Mouse (Mus musculus) adrenal gland, adult 18-20 months (tissue): ENCODE data around the gene Jade2. TPM values are rescaled to one million over a fixed set of nuclear protein-coding genes. Genes with fewer than 3 reads are reported as not detected.
"Not testable (repeated sequence)": the region's sequence is repeated elsewhere in the genome, so short reads cannot be mapped to it uniquely, and the experiment has no call there.

Source experiments
- DNase-seq, 2 experiments: peaks; one replicate each; pipeline ENCODE4 v3.0.0; 2021 to 2022; ENCODE audit warnings: low spot score in 2 of 2
- total RNA-seq, 2 experiments: library from RNA; stranded (reverse); gene quantifications; 1 replicate in 1 of 2; 2 replicates in 1 of 2; pipeline ENCODE4 v1.2.3; 2021

The Jade2 gene
- total RNA-seq, 2 experiments from 2014 or later: 19.2 to 19.7 TPM

DNA sequence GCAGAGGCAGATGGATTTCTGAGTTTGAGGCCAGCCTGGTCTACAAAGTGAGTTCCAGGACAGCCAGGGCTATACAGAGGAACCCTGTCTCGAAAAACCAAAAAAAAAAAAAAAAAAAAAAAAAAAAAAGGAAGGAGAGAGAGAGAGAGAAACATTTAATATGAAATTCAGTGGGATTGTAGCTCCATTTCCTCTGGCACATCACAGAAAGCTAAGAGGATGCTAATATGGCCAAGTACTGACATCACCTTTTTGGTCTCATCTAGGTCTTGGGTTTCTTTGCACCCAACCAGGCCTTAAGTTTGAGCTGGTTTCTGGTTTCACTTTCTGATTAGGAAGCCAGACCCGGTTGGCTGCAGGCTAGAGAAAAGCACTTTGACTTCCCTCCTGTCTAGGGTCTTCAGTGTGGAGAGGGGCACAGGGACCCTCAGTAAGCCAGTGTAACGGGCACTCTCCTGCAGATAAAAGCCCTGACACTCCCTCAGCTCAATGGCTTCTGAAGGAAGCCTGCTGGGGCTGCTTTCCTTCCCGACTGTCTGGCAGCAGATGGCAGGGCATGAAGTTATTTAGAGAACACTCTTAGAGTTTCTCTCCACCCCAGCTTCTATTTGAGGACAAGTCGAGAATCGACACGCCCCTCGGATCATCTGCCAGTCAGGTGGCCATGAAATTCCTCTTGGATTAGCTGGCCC is 56.7 kb downstream of the Jade2 start:
- no peak for DNase-seq

- peak in 1 of 2 experiments; percentile 54 for DNase-seq
Observed at GRCm38 (mm10) chr11:51796272-51796671, 61.2 kb downstream of the Jade2 start.

GRCm38 (mm10) chr11:51790662-51791061 is 66.8 kb downstream of the Jade2 start:
- no peak for DNase-seq

- DNase-seq: not testable (repeated sequence)
Observed at GRCm38 (mm10) chr11:51789735-51790134, 67.7 kb downstream of the Jade2 start.

DNA sequence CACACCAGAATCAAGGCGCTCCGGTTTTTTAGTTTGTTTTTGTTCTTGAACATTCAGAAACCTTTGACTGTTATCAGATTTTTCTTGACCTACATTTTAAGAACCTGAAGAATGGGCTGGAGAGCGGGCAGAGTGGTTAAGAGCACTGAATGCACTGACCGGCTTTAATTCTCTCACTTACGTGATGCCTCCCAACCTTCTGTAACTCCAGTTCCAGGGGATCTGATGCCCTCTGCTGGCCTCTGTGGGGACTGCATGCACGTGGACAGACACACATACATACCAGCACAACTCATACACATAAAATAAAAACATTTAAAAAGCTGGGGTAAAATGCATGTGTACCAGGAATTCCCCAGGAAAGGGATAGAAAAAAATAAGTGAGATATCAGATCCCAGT is 71.5 kb downstream of the Jade2 start:
- peak; percentile 58 to 62 for DNase-seq

- no peak for DNase-seq
Observed at GRCm38 (mm10) chr11:51782721-51783120, 74.7 kb downstream of the Jade2 start.

DNA sequence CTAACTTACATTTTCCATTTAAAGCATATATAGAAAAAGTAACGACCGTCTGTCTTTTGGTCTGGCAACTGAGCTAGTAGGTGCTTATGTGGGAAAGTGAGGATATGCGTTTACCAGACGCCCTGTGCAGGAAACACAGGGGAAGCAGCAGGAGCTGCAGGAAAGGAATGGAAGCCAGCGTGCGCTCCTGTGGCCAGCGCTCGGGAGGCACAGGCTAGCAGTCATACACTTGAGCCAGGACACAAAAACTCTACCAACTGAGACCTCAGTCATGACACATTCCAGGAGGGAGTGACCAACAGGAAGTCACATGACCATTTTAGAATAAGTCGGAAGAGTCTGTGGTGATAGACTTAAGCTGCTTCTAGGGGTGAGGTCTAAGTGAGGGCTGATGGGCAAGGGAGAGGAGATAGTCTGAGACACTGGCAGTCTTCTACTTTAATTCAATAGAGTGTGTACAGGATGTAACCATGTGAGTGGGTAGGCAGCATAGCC is 76.6 kb downstream of the Jade2 start:
- no peak for DNase-seq

DNA sequence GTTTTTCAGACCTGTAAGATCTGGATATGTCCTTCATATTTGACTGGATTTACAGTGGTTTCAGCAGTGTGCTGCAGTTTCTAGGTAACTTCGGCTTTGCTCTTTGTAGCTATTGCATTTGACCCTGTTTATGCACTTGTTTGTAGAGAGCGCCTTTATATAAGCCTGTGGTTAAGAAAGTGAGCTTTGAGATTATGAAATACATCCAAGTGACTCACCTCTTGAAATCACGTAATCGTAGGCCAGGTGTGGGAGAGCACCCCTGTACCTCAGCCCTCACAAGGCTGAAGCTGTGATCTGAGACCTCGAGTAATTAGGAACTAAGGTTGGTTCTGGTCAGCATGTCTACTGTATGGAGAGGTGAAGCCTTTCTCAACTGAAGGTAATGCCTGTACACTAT is 80.0 kb downstream of the Jade2 start:
- no peak for DNase-seq

GRCm38 (mm10) chr11:51775507-51775906 is 81.9 kb downstream of the Jade2 start:
- no peak for DNase-seq

DNA sequence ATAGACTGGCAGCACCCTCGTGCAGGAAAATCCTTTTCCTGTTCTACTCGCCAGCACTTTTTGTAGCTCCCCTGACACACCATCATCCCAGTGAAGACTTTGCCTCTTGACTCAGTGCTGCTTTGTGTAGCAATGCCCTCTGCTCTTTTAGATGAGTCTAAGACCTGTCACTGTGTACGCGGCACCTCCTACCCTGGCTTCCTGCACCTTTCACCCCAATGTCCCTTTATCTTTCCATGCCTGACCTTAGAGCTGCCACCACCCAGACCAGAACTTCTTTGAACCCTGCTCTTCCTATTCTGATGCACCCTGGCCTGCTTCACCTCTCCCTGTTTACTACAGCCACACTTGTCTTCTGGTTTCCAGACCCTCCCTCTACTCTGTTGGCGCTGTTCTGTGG is 89.2 kb downstream of the Jade2 start:
- DNase-seq: no peak

- no peak for DNase-seq
Observed at GRCm38 (mm10) chr11:51767579-51768220, 89.8 kb downstream of the Jade2 start.

GRCm38 (mm10) chr11:51764816-51765215 is 92.6 kb downstream of the Jade2 start:
- no peak for DNase-seq

DNA sequence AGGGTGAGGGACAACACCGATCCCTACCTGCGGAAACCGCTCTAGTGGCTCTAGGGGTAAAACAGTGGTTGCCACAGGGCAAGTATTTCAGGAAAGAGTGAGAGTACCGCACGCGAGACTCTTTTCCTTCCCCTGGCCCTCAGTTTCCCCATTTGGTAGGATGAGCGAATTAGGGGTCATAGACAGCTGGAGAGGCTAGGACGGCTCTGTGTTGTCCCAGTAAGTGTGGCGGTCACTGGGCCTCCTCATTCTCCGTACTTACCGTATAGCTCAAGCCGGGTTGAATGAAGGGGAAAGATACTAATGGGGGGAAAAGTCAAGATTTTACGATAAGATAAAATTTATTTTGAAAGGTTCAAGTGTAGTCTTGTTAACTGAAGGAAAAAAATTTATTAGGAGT is 93.5 kb downstream of the Jade2 start:
- no peak for DNase-seq

Other genes starting within 250 kb of the Jade2 start
- gene Nhp2, start 237.9 kb downstream of the Jade2 start, total RNA-seq: 10 to 100 TPM; 53.3 to 68.6 TPM
- gene Rmnd5b, start 221.8 kb downstream of the Jade2 start, total RNA-seq: 10 to 100 TPM; 30.0 to 47.2 TPM
- 1 to 10 TPM; 6.3 to 7.7 TPM for gene N4bp3, start 206.8 kb downstream of the Jade2 start, total RNA-seq
- gene D930048N14Rik, start 206.7 kb downstream of the Jade2 start, total RNA-seq: 1 to 10 TPM; 1.3 TPM
- gene 0610009B22Rik, start 168.8 kb downstream of the Jade2 start, total RNA-seq: 10 to 100 TPM; 45.2 to 57.2 TPM
- 10 to 100 TPM; 33.2 to 47.2 TPM for gene Sec24a, start 94.0 kb downstream of the Jade2 start, total RNA-seq
- gene Sar1b, start 94.0 kb downstream of the Jade2 start, total RNA-seq: 100 to 1,000 TPM; 109 to 110 TPM
- 10 to 100 TPM; 15.1 to 20.1 TPM for gene Cdkn2aipnl, start 110.0 kb upstream of the Jade2 start, total RNA-seq
- gene Ube2b, start 143.1 kb upstream of the Jade2 start, total RNA-seq: 100 to 1,000 TPM; 154 to 164 TPM
- gene Cdkl3, start 146.6 kb upstream of the Jade2 start, total RNA-seq: 1 to 10 TPM; 3.5 to 7.0 TPM
- 10 to 100 TPM; 79.8 to 87.8 TPM for gene Ppp2ca, start 241.0 kb upstream of the Jade2 start, total RNA-seq